Mouse (Mus musculus) intestine, embryonic 14.5 days (tissue): ENCODE results near the gene Rbl2. TPM values are rescaled to one million over a fixed set of nuclear protein-coding genes. Genes with fewer than 3 reads are reported as not detected.

Experiments
- ATAC-seq: fragments of 200-750 bp; cut with Nextera tagmentation; replicated peaks from 2 replicates; pipeline ENCODE4 v1.8.0; 2017; ENCODE audit warnings: low read depth, moderate number of reproducible peaks, moderate TSS enrichment, moderate library complexity; ENCODE audit not compliant: low FRiP score, low TSS enrichment
- DNase-seq: peaks from one replicate; pipeline ENCODE4 v3.0.0-alpha.2; 2018; ENCODE audit warnings: low spot score
- H3K27ac ChIP-seq: fragments of 300-500 bp; sonication (generic); 2 replicates; pipeline ENCODE4 v1.5.1; 2014; ENCODE audit warnings: low read depth, mild to moderate bottlenecking, control low read depth
- H3K27me3 ChIP-seq: fragments of 300-500 bp; sonication (generic); replicated peaks from 2 replicates; pipeline ENCODE4 v1.6.1; 2014; ENCODE audit warnings: low read length, control low read depth; ENCODE audit not compliant: control insufficient read depth, insufficient read depth
- H3K36me3 ChIP-seq: fragments of 300-500 bp; sonication (generic); 2 replicates; pipeline ENCODE4 v1.6.1; 2014; ENCODE audit warnings: low read length, control low read depth; ENCODE audit not compliant: control insufficient read depth, insufficient read depth
- H3K4me1 ChIP-seq: fragments of 300-500 bp; sonication (generic); replicated peaks from 2 replicates; pipeline ENCODE4 v1.6.1; 2014; ENCODE audit warnings: low read length, control low read depth, mixed read lengths; ENCODE audit not compliant: control insufficient read depth, insufficient read depth
- H3K4me2 ChIP-seq: fragments of 300-500 bp; sonication (generic); 2 replicates; pipeline ENCODE4 v1.6.1; 2014; ENCODE audit warnings: low read length
- H3K4me3 ChIP-seq: fragments of 300-500 bp; sonication (generic); 2 replicates; pipeline ENCODE4 v1.5.1; 2014; ENCODE audit warnings: low read depth, low read length, control low read depth, mixed read lengths
- H3K9ac ChIP-seq: fragments of 300-500 bp; sonication (generic); 2 replicates; pipeline ENCODE4 v1.6.1; 2014; ENCODE audit warnings: mild to moderate bottlenecking, low read length
- H3K9me3 ChIP-seq: fragments of 300-500 bp; sonication (generic); 2 replicates; pipeline ENCODE4 v1.6.1; 2016; ENCODE audit warnings: low read length, control low read depth; ENCODE audit not compliant: control insufficient read depth
- WGBS: fragments of 180-500 bp; shearing (Covaris S2); extraction: QIAGEN DNeasy Blood & Tissue Kit; methylation state at CpG from one replicate; pipeline ENCODE4 v1.1.7; 2014; 5-methylcytosine and 5-hydroxymethylcytosine counted together
- polyA plus RNA-seq: library from polyadenylated mRNA; unstranded; fragments of >200 nt; fragmentation: Nextera tagmentation; extraction: Ambion mirVana; gene quantifications from 2 replicates; pipeline ENCODE4 v1.2.1, GENCODE M21; 2014

The Rbl2 gene
- polyA plus RNA-seq, 1 experiment from 2014 or later: 17.2 TPM

- no peak overlapping the region for H3K4me2 ChIP-seq
- no peak for ATAC-seq
- H3K4me1 ChIP-seq: peaks cover 8% of the 10 kb centered on the region
- no peak overlapping the region for H3K4me3 ChIP-seq
- DNase-seq: no peak
- H3K27me3 ChIP-seq: no peaks in the 10 kb centered on the region
- H3K9ac ChIP-seq: no peak overlapping the region
- no peaks in the 10 kb centered on the region for H3K9me3 ChIP-seq
- no peak overlapping the region for H3K27ac ChIP-seq
- H3K36me3 ChIP-seq: no peaks in the 10 kb centered on the region
- 77% methylated on average over 14 of the region's 14 CpGs for WGBS
Observed at GRCm38 (mm10) chr8:91135308-91136181, 65.7 kb downstream of the Rbl2 start.

GRCm38 (mm10) chr8:91140828-91141227, 71.0 kb downstream of the Rbl2 start:
- Histone ChIP-seq H3K27me3 (no peaks in the 10 kb centered on the region), H3K4me2 (no peak overlapping the region), H3K4me1 (no peaks in the 10 kb centered on the region), H3K9ac (no peak overlapping the region), H3K4me3 (no peak overlapping the region), H3K27ac (no peak overlapping the region), H3K9me3 (0 out of 2 replicates have a peak, but pooled peaks cover 5% of the 10 kb centered on the region), H3K36me3 (no peaks in the 10 kb centered on the region)
- no peak for DNase-seq
- ATAC-seq: no peak
- WGBS: 78% methylated on average over 4 of the region's 4 CpGs

- no peaks in the 10 kb centered on the region for H3K36me3 ChIP-seq
- no peaks in the 10 kb centered on the region for H3K9me3 ChIP-seq
- H3K4me2 ChIP-seq: 0 out of 2 replicates have a peak overlapping the region, but pooled peaks have one; percentile 21
- no peak overlapping the region for H3K9ac ChIP-seq
- DNase-seq (peak; percentile 67), ATAC-seq (peak; percentile 69)
- H3K27ac ChIP-seq: no peak overlapping the region
- WGBS: 12% methylated on average over 6 of the region's 6 CpGs
- no peaks in the 10 kb centered on the region for H3K4me1 ChIP-seq
- H3K27me3 ChIP-seq: no peaks in the 10 kb centered on the region
- no peak overlapping the region for H3K4me3 ChIP-seq
Observed at GRCm38 (mm10) chr8:91147715-91148114, 77.9 kb downstream of the Rbl2 start.

DNA sequence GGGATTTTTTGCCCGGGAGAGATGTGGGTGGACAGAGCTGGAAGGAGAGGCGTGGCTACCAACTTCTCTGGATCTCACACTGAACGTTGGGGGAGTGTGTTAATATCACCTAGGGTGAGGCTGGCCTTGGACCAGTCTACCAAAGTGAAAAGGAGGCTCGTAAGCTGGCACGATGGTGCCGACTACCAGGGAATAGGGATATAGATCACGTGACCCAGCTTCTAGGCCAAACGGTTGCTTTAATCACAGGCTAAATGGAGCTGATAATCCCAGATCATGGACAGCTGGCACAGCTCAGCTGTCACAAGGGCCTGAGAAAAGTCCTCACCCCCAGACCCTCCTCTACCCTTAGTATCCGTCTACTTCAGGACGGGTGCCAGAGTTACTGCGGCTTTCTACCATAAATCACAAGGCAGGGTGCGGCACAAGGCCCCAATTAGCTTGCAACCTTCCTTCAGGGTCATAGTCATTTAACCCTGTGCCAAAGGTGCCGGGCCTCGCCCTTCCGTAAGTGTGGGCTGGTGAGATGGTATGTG, 78.9 kb downstream of the Rbl2 start:
- ATAC-seq: no peak

DNA sequence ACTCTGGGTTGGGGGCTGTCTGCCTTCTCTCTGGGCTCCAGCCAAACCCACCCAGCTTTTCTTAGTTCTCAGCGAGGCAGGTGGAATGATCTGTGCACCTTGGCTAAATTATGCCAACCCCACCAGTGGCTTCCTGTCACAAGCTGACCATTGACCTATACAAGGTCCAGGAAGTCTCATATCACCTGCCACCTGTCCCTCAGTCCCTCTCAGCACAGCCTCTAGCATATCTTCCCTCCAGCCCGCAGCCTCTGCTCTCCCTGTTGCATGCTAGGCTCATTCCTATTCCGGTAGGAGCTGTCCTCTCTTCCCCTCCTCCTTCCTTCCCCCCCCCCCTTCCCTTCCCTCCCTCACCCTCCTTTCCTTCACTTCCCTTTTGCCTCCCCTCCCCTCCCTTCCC, 79.4 kb downstream of the Rbl2 start:
- H3K9ac ChIP-seq: no peak overlapping the region
- H3K4me2 ChIP-seq: no peak overlapping the region
- no peak overlapping the region for H3K27ac ChIP-seq
- DNase-seq (no peak), ATAC-seq (no peak)
- no peaks in the 10 kb centered on the region for H3K4me1 ChIP-seq
- H3K36me3 ChIP-seq: no peaks in the 10 kb centered on the region
- H3K27me3 ChIP-seq: no peaks in the 10 kb centered on the region
- no peak overlapping the region for H3K4me3 ChIP-seq
- 56% methylated on average over 3 of the region's 3 CpGs for WGBS
- no peaks in the 10 kb centered on the region for H3K9me3 ChIP-seq

More for the DNA sequence above, 78.9 kb downstream of the Rbl2 start:
- Histone ChIP-seq H3K9me3 (no peaks in the 10 kb centered on the region), H3K36me3 (no peaks in the 10 kb centered on the region), H3K27me3 (no peaks in the 10 kb centered on the region), H3K27ac (no peak overlapping the region), H3K4me2 (no peak overlapping the region), H3K9ac (no peak overlapping the region), H3K4me1 (no peaks in the 10 kb centered on the region), H3K4me3 (no peak overlapping the region)
- 48% methylated on average over 15 of the region's 15 CpGs for WGBS
- DNase-seq: no peak

- 88% methylated on average over 7 of the region's 7 CpGs for WGBS
- H3K27ac ChIP-seq: no peak overlapping the region
- no peaks in the 10 kb centered on the region for H3K4me1 ChIP-seq
- no peak overlapping the region for H3K9ac ChIP-seq
- no peak overlapping the region for H3K4me3 ChIP-seq
- H3K36me3 ChIP-seq: no peaks in the 10 kb centered on the region
- no peaks in the 10 kb centered on the region for H3K9me3 ChIP-seq
- H3K4me2 ChIP-seq: no peak overlapping the region
- H3K27me3 ChIP-seq: no peaks in the 10 kb centered on the region
- ATAC-seq (no peak), DNase-seq (no peak)
Observed at GRCm38 (mm10) chr8:91151531-91151930, 81.7 kb downstream of the Rbl2 start.

DNA sequence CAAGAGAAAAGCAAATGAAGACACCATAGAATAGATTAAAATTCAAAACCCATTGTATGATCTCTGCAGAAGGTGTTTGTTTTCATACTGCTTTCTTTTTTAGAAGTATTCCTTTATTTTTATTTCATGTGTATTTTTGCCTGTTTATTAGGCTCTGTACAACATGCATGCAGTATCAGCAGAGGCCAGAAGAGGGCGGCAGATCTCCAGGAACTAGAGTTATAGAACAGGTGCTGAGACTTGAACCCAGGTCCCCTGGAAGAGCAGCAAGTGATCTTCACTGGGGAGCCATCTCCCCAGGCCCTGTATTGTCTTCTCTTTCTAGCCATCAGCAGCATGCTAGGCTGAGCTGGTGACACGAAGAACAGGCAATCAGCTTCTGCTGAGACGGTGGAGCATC, 84.0 kb downstream of the Rbl2 start:
- no peaks in the 10 kb centered on the region for H3K9me3 ChIP-seq
- H3K9ac ChIP-seq: no peak overlapping the region
- ATAC-seq: no peak
- no peaks in the 10 kb centered on the region for H3K36me3 ChIP-seq
- H3K4me1 ChIP-seq: no peaks in the 10 kb centered on the region
- H3K4me2 ChIP-seq: no peak overlapping the region
- no peak overlapping the region for H3K27ac ChIP-seq
- DNase-seq: no peak
- H3K27me3 ChIP-seq: no peaks in the 10 kb centered on the region
- 75% methylated on average over 3 of the region's 3 CpGs for WGBS
- H3K4me3 ChIP-seq: no peak overlapping the region

DNA sequence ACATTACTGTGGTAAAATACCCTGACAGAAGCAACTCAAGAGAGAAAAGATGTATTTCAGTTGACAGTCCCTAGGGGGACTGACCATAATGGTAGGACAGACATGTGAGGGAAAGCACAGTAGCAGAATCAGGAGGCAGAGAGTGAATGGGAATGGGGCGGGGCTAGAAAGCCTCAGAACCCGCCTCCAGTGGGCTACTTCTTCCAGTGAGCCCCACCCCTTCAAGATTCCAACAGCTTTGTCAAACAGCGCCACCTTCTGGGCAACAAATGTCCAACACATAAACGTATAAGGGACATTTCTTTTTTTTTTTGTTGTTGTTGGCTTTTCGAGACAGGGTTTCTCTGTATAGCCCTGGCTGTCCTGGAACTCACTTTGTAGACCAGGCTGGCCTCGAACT, 84.7 kb downstream of the Rbl2 start:
- H3K36me3 ChIP-seq: no peaks in the 10 kb centered on the region
- H3K9ac ChIP-seq: no peak overlapping the region
- no peaks in the 10 kb centered on the region for H3K9me3 ChIP-seq
- H3K27ac ChIP-seq: no peak overlapping the region
- no peak overlapping the region for H3K4me2 ChIP-seq
- ATAC-seq: no peak
- 49% methylated on average over 6 of the region's 6 CpGs for WGBS
- no peaks in the 10 kb centered on the region for H3K27me3 ChIP-seq
- no peaks in the 10 kb centered on the region for H3K4me1 ChIP-seq
- DNase-seq: no peak
- H3K4me3 ChIP-seq: no peak overlapping the region

DNA sequence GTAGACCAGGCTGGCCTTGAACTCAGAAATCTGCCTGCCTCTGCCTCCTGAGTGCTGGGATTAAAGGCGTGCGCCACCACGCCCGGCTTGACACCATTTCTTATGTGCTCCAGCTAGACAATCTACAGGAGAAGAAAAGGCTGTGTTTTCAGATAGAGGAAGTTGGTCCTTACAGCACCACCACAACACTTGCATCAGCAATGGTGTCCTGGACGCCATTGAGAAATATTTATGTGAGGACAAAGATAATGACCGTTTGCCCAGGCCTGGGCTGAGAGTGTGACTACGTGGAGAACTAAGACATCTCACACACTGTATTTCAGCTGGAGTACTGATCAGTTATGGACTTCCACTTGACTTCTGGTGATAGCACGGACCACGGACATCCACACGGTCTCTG, 88.8 kb downstream of the Rbl2 start:
- DNase-seq (no peak), ATAC-seq (no peak)
- Histone ChIP-seq H3K9me3 (no peaks in the 10 kb centered on the region), H3K27me3 (no peaks in the 10 kb centered on the region), H3K4me1 (no peaks in the 10 kb centered on the region), H3K9ac (no peak overlapping the region), H3K4me3 (no peak overlapping the region), H3K4me2 (no peak overlapping the region), H3K36me3 (no peaks in the 10 kb centered on the region), H3K27ac (no peak overlapping the region)
- 92% methylated on average over 10 of the region's 10 CpGs for WGBS
